Mouse (Mus musculus): ENCODE results near the gene Slc24a5. TPM values are rescaled to one million over a fixed set of nuclear protein-coding genes. Genes with fewer than 3 reads are reported as not detected.
A peak's percentile ranks its signal among the peaks of the same experiment; 100 is the strongest.
"Not testable (repeated sequence)": the region's sequence is repeated elsewhere in the genome, so short reads cannot be mapped to it uniquely, and the experiment has no call there.

The Slc24a5 gene
- polyA plus RNA-seq, 1 experiment from 2014 or later: 7.0 TPM

DNA sequence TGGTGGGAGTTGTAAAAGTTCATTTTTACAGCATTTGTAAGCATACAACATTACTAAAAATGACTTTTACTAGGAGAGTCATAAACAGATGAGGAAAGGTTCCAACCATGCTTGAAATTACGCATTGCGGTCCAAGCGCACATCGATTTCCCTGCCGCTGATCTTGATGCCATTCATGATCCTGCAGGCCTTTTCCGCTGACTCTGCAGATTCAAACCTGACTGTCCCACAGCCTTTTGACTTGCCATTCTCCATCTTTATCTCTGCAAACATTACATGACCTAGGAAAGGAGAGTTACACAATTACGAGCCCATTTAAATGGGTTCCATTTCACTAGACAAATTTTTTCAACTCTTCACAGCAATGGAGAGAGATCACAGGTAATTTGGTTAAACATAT is 20.8 kb downstream of the Slc24a5 start:
- DNase-seq (ENCODE audit: low spot score): no peak
- H3K9ac ChIP-seq (ENCODE audit: low read depth, low read length): no peak overlapping the region
- peaks cover 70% of the 10 kb centered on the region for H3K36me3 ChIP-seq (ENCODE audit: control insufficient read depth, insufficient read depth, low read length)
- no peak for ATAC-seq (ENCODE audit: low read depth)
- H3K27ac ChIP-seq (replicated peaks; ENCODE audit: low read depth, low read length): no peak overlapping the region
- WGBS: 95% methylated on average over 7 of the region's 7 CpGs
- no peaks in the 10 kb centered on the region for H3K27me3 ChIP-seq (replicated peaks; ENCODE audit: control insufficient read depth, insufficient read depth, low read length)
- H3K4me1 ChIP-seq (ENCODE audit: control insufficient read depth, insufficient read depth, low read length): no peaks in the 10 kb centered on the region
- H3K9me3 ChIP-seq (ENCODE audit: control insufficient read depth, low read length): no peaks in the 10 kb centered on the region
- no peak overlapping the region for H3K4me3 ChIP-seq (ENCODE audit: low read depth, low read length)
- H3K4me2 ChIP-seq (ENCODE audit: low read depth, low read length): no peak overlapping the region

GRCm38 (mm10) chr2:125092123-125092522 is 24.2 kb downstream of the Slc24a5 start:
- peaks cover 68% of the 10 kb centered on the region for H3K36me3 ChIP-seq (ENCODE audit: control insufficient read depth, insufficient read depth, low read length)
- not testable (repeated sequence) for H3K27me3 ChIP-seq (replicated peaks; ENCODE audit: control insufficient read depth, insufficient read depth, low read length); H3K4me2 ChIP-seq (ENCODE audit: low read depth, low read length); ATAC-seq (ENCODE audit: low read depth); H3K9me3 ChIP-seq (ENCODE audit: control insufficient read depth, low read length); H3K4me3 ChIP-seq (ENCODE audit: low read depth, low read length); H3K4me1 ChIP-seq (ENCODE audit: control insufficient read depth, insufficient read depth, low read length); H3K27ac ChIP-seq (replicated peaks; ENCODE audit: low read depth, low read length); DNase-seq (ENCODE audit: low spot score); H3K9ac ChIP-seq (ENCODE audit: low read depth, low read length)
- 79% methylated on average over 3 of the region's 3 CpGs for WGBS

DNA sequence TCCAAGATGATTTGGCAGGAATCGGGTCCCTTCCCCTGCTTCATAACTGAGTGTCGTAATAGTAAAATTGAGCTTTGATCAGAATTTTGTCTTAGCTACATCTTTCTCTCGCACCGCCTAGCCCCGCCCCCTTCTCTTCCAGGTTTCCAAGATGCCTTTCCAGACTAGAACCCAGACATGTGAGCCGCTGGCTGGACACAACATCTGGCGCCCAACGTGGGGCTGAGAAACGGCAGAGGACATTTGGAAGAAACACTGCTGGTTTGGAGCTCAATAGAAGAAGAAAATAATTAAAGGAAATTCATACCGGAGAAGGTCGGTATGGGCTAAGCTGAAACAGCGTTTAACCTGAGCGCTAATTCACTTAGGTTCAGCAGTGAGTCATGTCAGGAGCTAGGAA is 36.6 kb downstream of the Slc24a5 start:
- not testable (repeated sequence) for H3K4me3 ChIP-seq (ENCODE audit: low read depth, low read length); H3K9ac ChIP-seq (ENCODE audit: low read depth, low read length); H3K27me3 ChIP-seq (replicated peaks; ENCODE audit: control insufficient read depth, insufficient read depth, low read length); H3K27ac ChIP-seq (replicated peaks; ENCODE audit: low read depth, low read length); H3K4me1 ChIP-seq (ENCODE audit: control insufficient read depth, insufficient read depth, low read length); H3K4me2 ChIP-seq (ENCODE audit: low read depth, low read length); ATAC-seq (ENCODE audit: low read depth); H3K9me3 ChIP-seq (ENCODE audit: control insufficient read depth, low read length); DNase-seq (ENCODE audit: low spot score)
- 97% methylated on average over 13 of the region's 13 CpGs for WGBS
- peaks cover 67% of the 10 kb centered on the region for H3K36me3 ChIP-seq (ENCODE audit: control insufficient read depth, insufficient read depth, low read length)

DNA sequence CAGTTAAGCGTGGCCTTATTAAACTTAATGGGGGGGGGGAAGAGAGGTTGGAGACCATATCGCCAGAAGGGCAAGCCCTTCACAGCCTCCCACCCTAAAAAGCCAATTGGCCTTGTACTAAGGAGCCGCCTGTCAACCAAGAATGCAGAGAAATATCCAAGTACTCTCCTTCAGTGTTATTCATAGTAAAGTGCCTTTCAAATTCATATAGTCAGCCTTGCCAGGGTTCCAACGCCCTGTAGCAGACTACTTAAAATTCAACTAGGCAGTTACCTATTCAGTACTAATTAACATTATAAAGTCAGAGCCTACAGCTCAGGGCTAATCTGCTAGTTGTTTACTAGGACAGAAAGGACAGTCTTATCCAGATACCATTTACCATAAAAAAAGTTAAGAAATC is 38.6 kb downstream of the Slc24a5 start:
- 97% methylated on average over 4 of the region's 4 CpGs for WGBS
- H3K27me3 ChIP-seq (replicated peaks; ENCODE audit: control insufficient read depth, insufficient read depth, low read length); H3K27ac ChIP-seq (replicated peaks; ENCODE audit: low read depth, low read length); H3K9me3 ChIP-seq (ENCODE audit: control insufficient read depth, low read length); H3K9ac ChIP-seq (ENCODE audit: low read depth, low read length); H3K4me1 ChIP-seq (ENCODE audit: control insufficient read depth, insufficient read depth, low read length); DNase-seq (ENCODE audit: low spot score); ATAC-seq (ENCODE audit: low read depth); H3K4me3 ChIP-seq (ENCODE audit: low read depth, low read length); H3K4me2 ChIP-seq (ENCODE audit: low read depth, low read length): not testable (repeated sequence)
- H3K36me3 ChIP-seq (ENCODE audit: control insufficient read depth, insufficient read depth, low read length): peaks cover 63% of the 10 kb centered on the region

GRCm38 (mm10) chr2:125119381-125120110 is 51.6 kb downstream of the Slc24a5 start:
- peaks cover 9% of the 10 kb centered on the region for H3K4me1 ChIP-seq (ENCODE audit: control insufficient read depth, insufficient read depth, low read length)
- no peaks in the 10 kb centered on the region for H3K27me3 ChIP-seq (replicated peaks; ENCODE audit: control insufficient read depth, insufficient read depth, low read length)
- WGBS: 81% methylated on average over 6 of the region's 6 CpGs
- no peak overlapping the region for H3K27ac ChIP-seq (replicated peaks; ENCODE audit: low read depth, low read length)
- H3K9me3 ChIP-seq (ENCODE audit: control insufficient read depth, low read length): no peaks in the 10 kb centered on the region
- no peak overlapping the region for H3K4me3 ChIP-seq (ENCODE audit: low read depth, low read length)
- DNase-seq (ENCODE audit: low spot score) (no peak), ATAC-seq (ENCODE audit: low read depth) (no peak)
- H3K4me2 ChIP-seq (ENCODE audit: low read depth, low read length): no peak overlapping the region
- no peak overlapping the region for H3K9ac ChIP-seq (ENCODE audit: low read depth, low read length)
- peaks cover 13% of the 10 kb centered on the region; the same call in 1 of the 2 replicates for H3K36me3 ChIP-seq (ENCODE audit: control insufficient read depth, insufficient read depth, low read length)

- DNase-seq (ENCODE audit: low spot score) (peak; percentile 25), ATAC-seq (ENCODE audit: low read depth) (peak; percentile 35; the same call in 1 of the 2 replicates)
- Histone ChIP-seq H3K27me3 (replicated peaks; ENCODE audit: control insufficient read depth, insufficient read depth, low read length) (no peaks in the 10 kb centered on the region), H3K4me2 (ENCODE audit: low read depth, low read length) (peak overlapping the region; percentile 63), H3K9ac (ENCODE audit: low read depth, low read length) (peak overlapping the region; percentile 98), H3K36me3 (ENCODE audit: control insufficient read depth, insufficient read depth, low read length) (no peaks in the 10 kb centered on the region), H3K4me3 (ENCODE audit: low read depth, low read length) (peak overlapping the region; percentile 79), H3K9me3 (ENCODE audit: control insufficient read depth, low read length) (no peaks in the 10 kb centered on the region), H3K4me1 (ENCODE audit: control insufficient read depth, insufficient read depth, low read length) (peaks cover 9% of the 10 kb centered on the region), H3K27ac (replicated peaks; ENCODE audit: low read depth, low read length) (peak overlapping the region; percentile 95; the same call in 1 of the 2 replicates)
- WGBS: 2% methylated on average over 4 of the region's 4 CpGs
These were observed 54.3 kb downstream of the Slc24a5 start for GRCm38 (mm10) chr2:125122288-125122623.

DNA sequence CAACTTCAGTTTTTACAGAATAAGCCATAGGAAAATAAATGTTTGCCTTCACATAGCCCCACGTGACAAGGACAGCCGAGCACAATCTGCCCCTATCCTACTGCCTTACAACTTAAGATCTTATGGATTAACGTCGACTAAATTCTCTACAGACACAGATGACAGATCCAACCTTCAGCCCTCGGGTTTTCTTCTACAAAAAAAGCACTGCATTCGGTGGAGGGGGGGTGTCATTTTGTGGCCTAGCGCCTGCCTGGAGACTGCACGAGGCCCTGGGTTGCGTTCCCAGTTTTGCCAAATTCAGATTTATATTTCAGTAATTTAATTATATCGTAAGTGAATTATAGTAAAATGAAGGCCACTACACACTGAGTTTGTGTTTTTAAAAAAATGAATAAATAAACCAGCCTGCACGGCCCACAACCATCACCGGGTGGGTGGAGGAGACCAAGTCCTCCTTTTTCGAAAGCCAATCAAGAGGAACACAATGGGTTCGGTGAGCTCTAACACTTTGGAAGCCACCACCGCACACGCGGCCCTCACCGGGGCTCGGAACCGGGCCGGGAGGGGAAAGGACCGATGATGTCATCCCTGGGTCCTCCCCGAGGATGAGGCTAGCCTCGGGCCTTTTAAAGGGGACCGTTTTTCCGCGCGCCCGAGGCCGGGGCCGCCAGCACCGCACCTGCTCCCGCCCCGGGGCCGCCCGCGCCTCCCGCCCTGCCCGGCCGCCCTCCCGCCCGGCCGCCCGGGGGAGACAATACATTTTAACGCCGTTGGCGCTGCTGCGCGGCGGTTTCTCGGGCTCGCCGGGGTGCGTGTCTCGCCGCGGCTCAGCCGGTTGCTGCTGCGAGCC is 54.9 kb downstream of the Slc24a5 start:
- H3K36me3 ChIP-seq (ENCODE audit: control insufficient read depth, insufficient read depth, low read length): no peaks in the 10 kb centered on the region
- WGBS: under 1% methylated on average over 36 of the region's 59 CpGs
- peaks cover 9% of the 10 kb centered on the region for H3K4me1 ChIP-seq (ENCODE audit: control insufficient read depth, insufficient read depth, low read length)
- peak overlapping the region; percentile 95 for H3K27ac ChIP-seq (replicated peaks; ENCODE audit: low read depth, low read length)
- H3K4me2 ChIP-seq (ENCODE audit: low read depth, low read length): peak overlapping the region; percentile 63
- peak overlapping the region; percentile 79 for H3K4me3 ChIP-seq (ENCODE audit: low read depth, low read length)
- DNase-seq (ENCODE audit: low spot score): peak; percentile 54
- ATAC-seq (ENCODE audit: low read depth): peak; percentile 73
- no peaks in the 10 kb centered on the region for H3K9me3 ChIP-seq (ENCODE audit: control insufficient read depth, low read length)
- peak overlapping the region; percentile 98 for H3K9ac ChIP-seq (ENCODE audit: low read depth, low read length)
- no peaks in the 10 kb centered on the region for H3K27me3 ChIP-seq (replicated peaks; ENCODE audit: control insufficient read depth, insufficient read depth, low read length)

DNA sequence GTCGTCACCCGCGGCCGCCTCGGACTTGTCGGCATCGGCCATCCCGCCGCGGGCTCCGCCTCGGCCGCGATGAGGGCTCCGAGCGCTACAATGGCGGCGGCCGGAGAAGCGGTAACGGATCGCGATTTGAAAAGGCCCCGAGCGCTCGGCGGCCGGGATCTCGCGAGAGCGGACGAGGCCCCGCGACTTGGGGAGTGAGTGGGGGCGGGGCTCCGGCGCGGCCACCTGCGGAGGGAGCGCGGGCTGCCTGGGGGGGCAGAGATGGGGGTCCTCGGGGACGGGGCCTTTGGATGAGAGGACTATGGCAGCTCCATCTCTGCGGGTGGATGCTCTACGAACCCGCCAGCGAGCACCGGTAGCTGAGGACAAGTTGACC is 55.5 kb downstream of the Slc24a5 start, which contains the start of gene Myef2:
Myef2 (minus strand) TSS at position 185 of the 376 bp plus-strand sequence.
- no peaks in the 10 kb centered on the region for H3K36me3 ChIP-seq (ENCODE audit: control insufficient read depth, insufficient read depth, low read length)
- peak; percentile 90 for ATAC-seq (ENCODE audit: low read depth)
- peaks cover 9% of the 10 kb centered on the region for H3K4me1 ChIP-seq (ENCODE audit: control insufficient read depth, insufficient read depth, low read length)
- 0% methylated on average over 10 of the region's 48 CpGs for WGBS
- no peaks in the 10 kb centered on the region for H3K9me3 ChIP-seq (ENCODE audit: control insufficient read depth, low read length)
- peak; percentile 90 for DNase-seq (ENCODE audit: low spot score)
- H3K27me3 ChIP-seq (replicated peaks; ENCODE audit: control insufficient read depth, insufficient read depth, low read length): no peaks in the 10 kb centered on the region
- H3K4me3 ChIP-seq (ENCODE audit: low read depth, low read length): peak within 1 kb of the TSS; percentile 79
- H3K4me2 ChIP-seq (ENCODE audit: low read depth, low read length): peak within 1 kb of the TSS; percentile 63
- H3K27ac ChIP-seq (replicated peaks; ENCODE audit: low read depth, low read length): peak within 1 kb of the TSS; percentile 95
- H3K9ac ChIP-seq (ENCODE audit: low read depth, low read length): peak within 1 kb of the TSS; percentile 98
